Mouse (Mus musculus) stomach, embryonic 15.5 days (tissue): ENCODE results near the gene Csnk1g2. TPM values are rescaled to one million over a fixed set of nuclear protein-coding genes. Genes with fewer than 3 reads are reported as not detected.
A peak's percentile ranks its signal among the peaks of the same experiment; 100 is the strongest.
"Not testable (repeated sequence)": the region's sequence is repeated elsewhere in the genome, so short reads cannot be mapped to it uniquely, and the experiment has no call there.

Experiments
- ATAC-seq: fragments of 200-750 bp; cut with Nextera tagmentation; 2 replicates; pipeline ENCODE4 v1.8.0; 2017; ENCODE audit warnings: low read depth, moderate number of reproducible peaks, moderate TSS enrichment; ENCODE audit not compliant: insufficient read depth, low FRiP score
- H3K27ac ChIP-seq: fragments of 300-500 bp; sonication (generic); 2 replicates; pipeline ENCODE4 v1.5.1; 2015; ENCODE audit warnings: mild to moderate bottlenecking, inconsistent platforms
- H3K27me3 ChIP-seq: fragments of 300-500 bp; sonication (generic); replicated peaks from 2 replicates; pipeline ENCODE4 v1.6.1; 2015; ENCODE audit warnings: inconsistent platforms
- H3K36me3 ChIP-seq: fragments of 300-500 bp; sonication (generic); 2 replicates; pipeline ENCODE4 v1.6.1; 2015; ENCODE audit warnings: inconsistent platforms
- H3K4me1 ChIP-seq: fragments of 300-500 bp; sonication (generic); 2 replicates; pipeline ENCODE4 v1.6.1; 2015; ENCODE audit warnings: inconsistent platforms
- H3K4me2 ChIP-seq: fragments of 300-500 bp; sonication (generic); 2 replicates; pipeline ENCODE4 v1.6.1; 2015; ENCODE audit warnings: mild to moderate bottlenecking, inconsistent platforms
- H3K4me3 ChIP-seq: fragments of 300-500 bp; sonication (generic); replicated peaks from 2 replicates; pipeline ENCODE4 v1.5.1; 2015; ENCODE audit warnings: inconsistent platforms
- H3K9ac ChIP-seq: fragments of 300-500 bp; sonication (generic); 2 replicates; pipeline ENCODE4 v1.6.1; 2015; ENCODE audit warnings: inconsistent platforms
- H3K9me3 ChIP-seq: fragments of 300-500 bp; sonication (generic); 2 replicates; pipeline ENCODE4 v1.6.1; 2016; ENCODE audit warnings: inconsistent platforms
- WGBS: fragments of 180-500 bp; shearing (Covaris S2); methylation state at CpG from one replicate; pipeline ENCODE4 v1.1.7; 2015; 5-methylcytosine and 5-hydroxymethylcytosine counted together
- polyA plus RNA-seq: library from polyadenylated mRNA; unstranded; fragments of >200 nt; fragmentation: Nextera tagmentation; extraction: Ambion mirVana; gene quantifications from 2 replicates; pipeline ENCODE4 v1.2.1, GENCODE M21; 2015

Csnk1g2 gene
- polyA plus RNA-seq, 1 experiment from 2014 or later = 134 TPM

DNA sequence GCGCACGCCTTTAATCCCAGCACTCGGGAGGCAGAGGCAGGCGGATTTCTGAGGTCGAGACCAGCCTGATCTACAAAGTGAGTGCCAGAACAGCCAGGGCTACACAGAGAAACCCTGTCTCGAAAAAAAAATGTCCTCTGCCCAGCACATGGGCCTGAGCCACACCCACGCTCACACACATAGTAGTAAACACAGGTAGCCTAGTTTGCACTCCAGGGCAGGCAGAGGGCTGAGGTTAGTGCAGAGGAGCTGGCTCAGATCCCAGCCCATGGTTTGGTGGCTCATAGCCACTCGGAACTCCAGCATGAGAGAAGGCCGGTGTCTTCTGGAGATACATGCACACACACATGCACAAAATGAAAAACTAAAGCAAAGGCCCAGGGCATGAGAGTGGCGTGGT is 24.3 kb downstream of the Csnk1g2 start:
- H3K4me2 ChIP-seq = no peak overlapping the region

DNA sequence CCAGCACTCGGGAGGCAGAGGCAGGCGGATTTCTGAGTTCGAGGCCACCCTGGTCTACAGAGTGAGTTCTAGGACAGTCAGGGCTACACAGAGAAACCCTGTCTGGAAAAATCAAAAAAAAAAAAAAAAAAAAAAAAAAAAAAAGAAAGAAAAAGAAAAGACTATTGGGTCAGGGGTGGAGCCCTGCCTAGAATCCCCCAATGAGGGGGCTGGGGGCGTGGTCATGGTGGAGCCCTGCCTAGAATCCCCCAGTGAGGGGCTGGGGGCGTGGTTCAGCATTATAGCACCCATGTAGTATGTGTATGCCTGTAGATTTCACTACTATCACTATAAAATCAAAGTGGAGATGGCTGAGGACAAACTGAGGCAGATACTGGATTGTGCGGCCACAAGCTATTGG is 27.3 kb downstream of the Csnk1g2 start:
- not testable (repeated sequence) for H3K4me3 ChIP-seq, H3K27me3 ChIP-seq, H3K4me1 ChIP-seq, H3K9ac ChIP-seq, ATAC-seq, H3K9me3 ChIP-seq, H3K27ac ChIP-seq, H3K4me2 ChIP-seq
- peaks cover 22% of the 10 kb centered on the region for H3K36me3 ChIP-seq
- 86% methylated on average over 6 of the region's 6 CpGs for WGBS

More for the DNA sequence above, 24.3 kb downstream of the Csnk1g2 start:
- 89% methylated on average over 10 of the region's 10 CpGs for WGBS
- Histone ChIP-seq H3K36me3 (peaks cover 47% of the 10 kb centered on the region), H3K4me3 (no peak overlapping the region), H3K27ac (no peak overlapping the region), H3K4me1 (no peaks in the 10 kb centered on the region), H3K9ac (no peak overlapping the region), H3K9me3 (no peaks in the 10 kb centered on the region), H3K27me3 (no peaks in the 10 kb centered on the region)
- ATAC-seq = no peak

DNA sequence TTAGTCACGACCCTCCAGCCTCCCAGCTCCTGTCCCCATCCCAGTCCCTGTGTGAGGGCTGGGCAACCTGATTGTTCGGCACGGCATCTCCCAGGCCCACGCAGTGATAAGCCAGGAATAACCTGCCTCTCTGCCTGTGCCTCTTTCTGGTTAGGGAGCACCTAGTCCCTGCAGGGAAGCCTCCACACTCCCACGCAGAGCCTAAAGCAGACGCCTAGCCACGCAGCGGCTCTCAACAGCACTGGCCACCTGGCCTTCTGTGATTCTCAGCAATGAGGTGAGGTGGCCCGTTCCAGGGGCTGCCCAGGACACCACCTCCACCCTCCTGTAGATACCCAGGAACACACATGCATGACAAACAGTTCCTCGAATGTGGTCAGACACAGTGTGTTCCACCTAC is 27.8 kb downstream of the Csnk1g2 start:
- H3K36me3 ChIP-seq = peaks cover 17% of the 10 kb centered on the region
- H3K27me3 ChIP-seq = no peaks in the 10 kb centered on the region
- ATAC-seq = no peak
- H3K27ac ChIP-seq = no peak overlapping the region
- H3K4me2 ChIP-seq = no peak overlapping the region
- no peak overlapping the region for H3K4me3 ChIP-seq
- 91% methylated on average over 10 of the region's 10 CpGs for WGBS
- no peaks in the 10 kb centered on the region for H3K9me3 ChIP-seq
- H3K4me1 ChIP-seq = peaks cover 12% of the 10 kb centered on the region
- no peak overlapping the region for H3K9ac ChIP-seq

DNA sequence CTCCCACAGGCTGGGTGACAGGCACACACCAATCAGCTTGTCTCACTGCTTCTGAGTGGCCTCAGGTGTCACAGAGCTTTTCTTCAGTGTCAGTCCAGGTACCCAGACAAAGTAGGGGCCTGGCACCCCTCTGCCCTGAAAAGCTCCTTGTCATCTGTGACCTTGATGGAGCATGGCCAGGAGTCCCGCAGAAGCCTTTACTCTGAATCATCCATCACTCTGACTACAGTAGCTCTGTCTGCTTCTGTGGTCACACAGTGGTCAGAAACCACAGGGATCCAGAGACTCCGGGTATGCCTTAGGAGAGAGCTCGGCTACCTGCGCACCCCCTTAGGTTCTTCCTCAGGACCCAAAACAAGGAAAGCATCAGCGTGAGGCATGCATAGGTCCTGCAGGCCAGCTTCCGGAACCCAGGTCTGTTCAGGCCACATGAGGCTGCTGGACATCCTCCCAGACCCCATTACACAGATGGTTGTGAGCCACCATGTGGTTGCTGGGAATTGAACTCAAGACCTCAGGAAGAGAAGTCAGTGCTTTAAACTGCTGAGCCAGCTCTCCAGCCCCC is 30.6 kb downstream of the Csnk1g2 start:
- no peak overlapping the region for H3K4me2 ChIP-seq
- no peaks in the 10 kb centered on the region for H3K9me3 ChIP-seq
- no peaks in the 10 kb centered on the region for H3K27me3 ChIP-seq
- no peak overlapping the region for H3K27ac ChIP-seq
- H3K4me3 ChIP-seq = no peak overlapping the region
- H3K9ac ChIP-seq = no peak overlapping the region
- no peak for ATAC-seq
- H3K36me3 ChIP-seq = peaks cover 4% of the 10 kb centered on the region; the same call in 1 of the 2 replicates
- peaks cover 22% of the 10 kb centered on the region for H3K4me1 ChIP-seq
- 80% methylated on average over 6 of the region's 6 CpGs for WGBS

DNA sequence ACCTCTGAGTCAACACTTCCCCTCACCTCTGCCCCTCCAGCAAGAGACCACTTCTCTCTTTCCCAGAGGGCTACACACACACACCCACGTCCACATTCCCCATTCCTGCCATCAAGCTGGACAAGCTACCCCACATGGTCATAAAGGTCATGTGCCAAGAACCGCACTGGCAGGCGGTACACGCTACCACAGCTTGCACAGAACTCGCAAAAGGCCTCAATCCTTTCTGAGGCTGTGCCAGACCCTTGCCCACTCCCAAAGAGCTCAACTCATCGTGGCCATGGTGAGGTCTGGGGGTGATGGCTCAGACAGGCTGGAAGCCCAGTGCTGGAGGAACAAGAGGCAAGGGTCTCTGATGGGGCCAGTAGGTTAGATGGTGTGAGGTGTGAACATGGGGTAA is 32.2 kb downstream of the Csnk1g2 start:
- Histone ChIP-seq H3K4me2 (peak overlapping the region; percentile 79), H3K9me3 (no peaks in the 10 kb centered on the region), H3K27ac (no peak overlapping the region), H3K27me3 (no peaks in the 10 kb centered on the region), H3K9ac (no peak overlapping the region), H3K4me1 (peaks cover 27% of the 10 kb centered on the region), H3K4me3 (peak overlapping the region; percentile 69), H3K36me3 (no peaks in the 10 kb centered on the region)
- ATAC-seq = no peak
- WGBS = 82% methylated on average over 6 of the region's 6 CpGs

DNA sequence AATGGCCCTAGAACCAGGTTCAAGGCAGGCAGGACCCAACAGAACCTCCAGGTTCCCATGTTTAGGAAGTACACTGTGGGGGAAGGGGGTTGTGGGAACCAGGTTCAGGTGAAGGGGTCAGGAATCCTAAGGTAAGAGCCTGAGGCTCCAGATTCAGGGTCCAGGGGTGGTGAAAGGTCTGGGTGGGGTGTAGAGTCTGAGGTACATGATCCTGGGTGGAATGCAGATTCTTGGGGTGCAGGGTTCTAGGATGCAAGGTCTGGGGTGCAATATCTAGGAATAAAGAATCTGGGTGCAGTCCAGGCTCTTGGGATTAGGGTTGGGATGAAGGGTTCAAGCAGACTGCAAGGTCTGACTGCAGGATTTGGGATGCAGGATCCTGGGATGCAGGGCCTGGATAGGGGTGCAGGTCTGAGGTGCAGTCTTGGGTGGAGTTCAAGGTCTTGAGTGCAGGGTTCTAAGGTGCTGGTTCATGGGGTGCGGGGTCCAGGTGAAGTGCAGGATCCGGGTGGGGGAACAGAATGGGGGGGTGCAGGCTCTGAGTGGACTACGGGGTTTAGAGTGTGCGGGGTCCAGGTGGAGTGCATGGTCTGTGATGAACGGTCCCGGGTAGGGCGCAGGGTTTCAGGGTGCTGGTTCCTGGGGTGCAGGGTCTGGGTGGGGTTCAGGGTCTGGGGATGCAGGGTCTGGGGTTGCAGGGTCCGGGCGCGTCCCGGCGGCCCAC is 32.9 kb downstream of the Csnk1g2 start:
- Histone ChIP-seq H3K9ac (peak overlapping the region; percentile 76), H3K9me3 (no peaks in the 10 kb centered on the region), H3K36me3 (no peaks in the 10 kb centered on the region), H3K4me3 (peak overlapping the region; percentile 69), H3K4me1 (peaks cover 27% of the 10 kb centered on the region), H3K27ac (peak overlapping the region; percentile 37), H3K27me3 (no peaks in the 10 kb centered on the region), H3K4me2 (peak overlapping the region; percentile 79)
- peak; percentile 10; the same call in 1 of the 2 replicates for ATAC-seq
- WGBS = 2% methylated on average over 12 of the region's 12 CpGs

DNA sequence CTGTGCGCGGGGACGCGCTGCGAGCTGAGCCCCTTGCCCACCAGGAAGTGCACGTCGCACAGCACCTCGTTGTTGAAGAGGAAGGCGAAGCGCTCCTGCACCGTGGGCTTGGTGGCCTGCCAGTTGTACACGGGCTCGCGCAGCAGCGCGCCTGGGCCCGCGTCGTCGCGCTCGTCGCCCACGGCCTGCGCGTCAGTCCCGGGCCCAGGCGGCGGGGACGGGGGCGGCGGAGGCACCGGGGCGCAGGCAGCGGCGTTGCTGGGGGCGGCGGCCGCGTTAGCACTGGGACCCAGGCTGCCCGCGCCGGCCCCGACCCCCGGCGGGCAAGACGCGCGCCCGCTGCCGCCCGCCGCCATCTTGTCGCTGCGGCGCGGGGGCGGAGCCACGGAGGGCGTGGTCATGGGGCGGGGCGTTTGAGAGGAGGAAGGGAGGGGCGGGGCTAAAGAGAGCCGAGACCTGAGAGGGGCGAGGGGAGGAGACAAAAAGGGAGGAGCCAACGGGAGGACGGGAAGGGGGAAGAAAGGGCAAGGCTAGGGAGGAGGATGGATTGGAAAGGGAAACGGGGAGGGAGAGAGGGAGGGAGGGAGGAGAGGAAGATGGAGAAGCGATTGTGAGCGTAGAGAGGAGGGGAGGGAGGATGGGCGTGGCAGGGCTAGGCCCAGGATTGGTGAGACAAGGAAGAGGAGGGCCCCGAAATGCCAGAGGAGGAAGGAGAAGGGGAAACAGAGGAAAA is 33.7 kb downstream of the Csnk1g2 start:
- Histone ChIP-seq H3K4me2 (peak overlapping the region; percentile 79), H3K36me3 (no peaks in the 10 kb centered on the region), H3K4me3 (peak overlapping the region; percentile 69), H3K4me1 (peaks cover 27% of the 10 kb centered on the region), H3K27me3 (no peaks in the 10 kb centered on the region), H3K27ac (peak overlapping the region; percentile 92), H3K9me3 (no peaks in the 10 kb centered on the region), H3K9ac (peak overlapping the region; percentile 76)
- ATAC-seq = peak; percentile 85
- under 1% methylated on average over 68 of the region's 72 CpGs for WGBS

DNA sequence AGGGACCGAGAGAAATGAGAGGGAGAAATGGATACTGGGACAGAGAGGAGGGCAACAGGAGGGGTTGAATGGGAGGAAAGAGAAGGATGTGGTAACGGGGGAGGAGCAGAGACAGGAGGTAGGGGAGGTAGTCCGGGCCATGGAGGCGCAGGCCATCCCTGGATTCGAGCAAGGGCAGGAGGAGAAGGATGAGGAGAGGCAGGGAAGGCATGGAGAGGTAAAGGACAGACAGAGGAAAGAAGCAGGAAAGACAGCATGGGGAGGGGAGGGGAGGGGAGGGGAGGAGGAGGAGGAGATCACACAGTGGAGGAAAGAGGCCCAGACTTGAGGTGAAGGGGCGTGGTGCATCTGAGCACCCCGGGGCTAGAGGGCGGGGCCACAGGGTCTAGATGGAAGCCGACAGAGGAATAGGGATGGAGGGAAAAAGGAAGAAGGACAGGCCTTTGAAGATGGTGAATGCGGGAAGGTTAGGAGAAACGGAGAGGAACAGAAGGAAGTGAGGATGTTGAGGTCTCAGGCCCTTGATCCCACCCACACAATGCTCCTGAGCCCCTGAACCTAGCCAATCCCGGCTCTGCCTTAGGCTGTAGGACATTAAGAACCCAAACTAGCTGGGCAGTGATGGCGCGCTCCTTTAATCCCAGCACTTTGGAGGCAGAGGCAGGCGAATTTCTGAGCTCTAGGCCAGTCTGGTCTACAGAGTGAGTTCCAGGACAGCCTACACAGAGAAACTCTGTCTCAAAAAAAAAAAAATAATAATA is 34.4 kb downstream of the Csnk1g2 start, which contains the start of gene Btbd2:
Gene Btbd2, minus strand, starts transcription at position 209 of the 761 bp plus-strand sequence.
- H3K9me3 ChIP-seq = no peaks in the 10 kb centered on the region
- 20% methylated on average over 15 of the region's 15 CpGs for WGBS
- peak; percentile 32 for ATAC-seq
- H3K36me3 ChIP-seq = no peaks in the 10 kb centered on the region
- peak within 1 kb of the TSS; percentile 79 for H3K4me2 ChIP-seq
- H3K27ac ChIP-seq = peak within 1 kb of the TSS; percentile 92
- peaks cover 27% of the 10 kb centered on the region for H3K4me1 ChIP-seq
- peak within 1 kb of the TSS; percentile 69 for H3K4me3 ChIP-seq
- H3K9ac ChIP-seq = peak within 1 kb of the TSS; percentile 76
- H3K27me3 ChIP-seq = no peaks in the 10 kb centered on the region

DNA sequence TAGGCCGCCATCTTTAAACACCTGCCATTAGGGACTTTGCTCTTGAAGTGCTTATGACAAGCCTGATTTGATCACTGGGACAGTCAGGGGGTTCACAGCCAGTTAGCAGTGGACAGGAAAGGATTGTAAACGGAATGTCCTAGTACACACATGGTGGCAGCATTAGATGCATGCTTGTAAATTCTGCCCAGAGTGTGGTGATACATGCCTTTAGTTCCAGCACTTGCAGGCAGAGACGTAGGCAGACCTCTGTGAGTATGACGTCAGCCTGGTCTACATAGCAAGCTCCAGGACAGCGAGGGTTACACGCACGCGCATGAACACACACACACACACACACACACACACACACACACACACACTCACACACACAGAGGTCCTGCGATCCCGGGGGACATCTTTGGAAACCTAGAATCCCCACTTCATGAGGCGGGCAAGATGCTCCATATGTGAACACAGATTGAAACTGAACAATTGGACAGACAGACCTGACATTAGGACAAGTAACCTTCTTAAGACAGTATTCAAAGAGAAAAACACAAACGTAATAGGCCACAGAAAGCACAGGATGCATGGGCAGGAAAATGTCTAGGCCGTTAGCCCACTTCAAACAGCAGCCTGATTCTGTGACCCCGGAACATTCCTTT is 35.7 kb downstream of the Csnk1g2 start:
- Histone ChIP-seq H3K4me2 (no peak overlapping the region), H3K4me3 (no peak overlapping the region), H3K9ac (no peak overlapping the region), H3K27me3 (no peaks in the 10 kb centered on the region), H3K36me3 (no peaks in the 10 kb centered on the region), H3K9me3 (no peaks in the 10 kb centered on the region), H3K27ac (peak overlapping the region; percentile 26; the same call in 1 of the 2 replicates), H3K4me1 (peaks cover 33% of the 10 kb centered on the region)
- 84% methylated on average over 14 of the region's 14 CpGs for WGBS
- no peak for ATAC-seq

DNA sequence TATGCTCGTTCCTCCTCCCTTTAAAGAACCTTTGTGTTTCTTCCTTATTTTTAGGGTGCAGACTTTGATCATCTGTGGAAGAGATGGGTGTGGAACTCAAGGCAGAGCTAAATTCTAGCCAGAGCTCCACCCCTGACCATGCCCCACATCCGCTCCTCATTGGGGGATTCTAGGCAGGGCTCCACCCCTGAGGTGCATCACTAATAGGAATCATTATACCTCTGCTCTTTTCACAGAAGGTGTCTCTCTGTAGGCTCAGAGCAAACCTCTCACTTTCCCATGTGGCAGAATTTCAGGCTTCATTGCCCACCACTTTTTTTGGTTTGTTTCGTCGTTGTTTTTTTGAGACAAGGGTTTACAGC is 36.2 kb downstream of the Csnk1g2 start:
- Histone ChIP-seq H3K4me2 (no peak overlapping the region; the same call in 1 of the 2 replicates), H3K27me3 (no peaks in the 10 kb centered on the region), H3K4me1 (peaks cover 38% of the 10 kb centered on the region), H3K9me3 (no peaks in the 10 kb centered on the region), H3K9ac (no peak overlapping the region), H3K4me3 (no peak overlapping the region), H3K27ac (peak overlapping the region; percentile 7; the same call in 1 of the 2 replicates), H3K36me3 (no peaks in the 10 kb centered on the region)
- no peak for ATAC-seq
- 63% methylated on average over 4 of the region's 4 CpGs for WGBS

DNA sequence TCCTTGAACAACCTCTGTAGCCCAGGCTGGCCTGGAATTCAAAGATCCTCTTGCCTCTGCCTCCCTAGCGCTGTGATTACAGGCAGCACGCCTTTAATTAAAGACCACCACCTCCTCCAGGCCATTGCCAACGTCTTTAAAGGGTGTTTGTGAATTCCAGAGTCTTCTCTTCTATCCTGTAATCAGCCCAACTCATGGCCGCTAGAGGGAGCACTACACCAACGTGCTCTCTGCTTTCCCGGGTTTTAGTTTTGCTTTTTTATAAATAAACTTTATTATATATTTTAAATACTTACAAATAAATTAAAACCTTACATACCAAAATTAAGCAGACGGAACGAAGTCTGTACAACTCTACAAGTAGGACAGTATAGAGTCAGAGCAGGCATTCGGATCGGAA is 36.6 kb downstream of the Csnk1g2 start:
- Histone ChIP-seq H3K9me3 (no peaks in the 10 kb centered on the region), H3K27ac (no peak overlapping the region; the same call in 1 of the 2 replicates), H3K4me3 (0 out of 2 replicates have a peak overlapping the region, but pooled peaks have one; percentile 17), H3K4me2 (peak overlapping the region; percentile 41; the same call in 1 of the 2 replicates), H3K27me3 (no peaks in the 10 kb centered on the region), H3K4me1 (peaks cover 40% of the 10 kb centered on the region), H3K9ac (no peak overlapping the region), H3K36me3 (no peaks in the 10 kb centered on the region)
- ATAC-seq = no peak
- WGBS = 12% methylated on average over 10 of the region's 10 CpGs
